Mouse (Mus musculus): ENCODE results near the gene Grin3b.

GRCm38 (mm10) chr10:79924998-79925784 is 45.3 kb upstream of the Grin3b start:
- no peak for TF ChIP-seq EP300 (optimal IDR thresholded peaks at IDR 0.05)
- TF ChIP-seq CTCF (IDR thresholded peaks at IDR 0.05; ENCODE audit: low read depth), result peak; percentile 100
